Mouse (Mus musculus) forebrain, embryonic 13.5 days (tissue): ENCODE data around the gene Rdh19. TPM values are rescaled to one million over a fixed set of nuclear protein-coding genes. Genes with fewer than 3 reads are reported as not detected.
"Not testable (repeated sequence)": the region's sequence is repeated elsewhere in the genome, so short reads cannot be mapped to it uniquely, and the experiment has no call there.

Source experiments
- ATAC-seq: fragments of 200-750 bp; cut with Nextera tagmentation; 2 replicates; pipeline ENCODE4 v1.8.0; 2017
- H3K27ac ChIP-seq: fragments of 300-500 bp; sonication (generic); 2 replicates; pipeline ENCODE4 v1.5.1; 2015; ENCODE audit warnings: inconsistent platforms, mild to moderate bottlenecking, moderate library complexity
- H3K27me3 ChIP-seq: fragments of 300-500 bp; sonication (generic); 2 replicates; pipeline ENCODE4 v1.6.1; 2015; ENCODE audit warnings: mild to moderate bottlenecking, inconsistent platforms
- H3K36me3 ChIP-seq: fragments of 300-500 bp; sonication (generic); 2 replicates; pipeline ENCODE4 v1.6.1; 2015; ENCODE audit warnings: mild to moderate bottlenecking, inconsistent platforms; ENCODE audit not compliant: poor library complexity, severe bottlenecking
- H3K4me1 ChIP-seq: fragments of 300-500 bp; sonication (generic); 2 replicates; pipeline ENCODE4 v1.6.1; 2015; ENCODE audit warnings: inconsistent platforms
- H3K4me2 ChIP-seq: fragments of 300-500 bp; sonication (generic); 2 replicates; pipeline ENCODE4 v1.6.1; 2015; ENCODE audit warnings: inconsistent platforms, mild to moderate bottlenecking, moderate library complexity
- H3K4me3 ChIP-seq: fragments of 300-500 bp; sonication (generic); 2 replicates; pipeline ENCODE4 v1.5.1; 2015; ENCODE audit warnings: mild to moderate bottlenecking, inconsistent platforms
- H3K9ac ChIP-seq: fragments of 300-500 bp; sonication (generic); 2 replicates; pipeline ENCODE4 v1.6.1; 2015; ENCODE audit warnings: mild to moderate bottlenecking, inconsistent platforms
- H3K9me3 ChIP-seq: fragments of 300-500 bp; sonication (generic); replicated peaks from 2 replicates; pipeline ENCODE4 v1.6.1; 2016; ENCODE audit warnings: inconsistent platforms
- WGBS: fragments of 180-500 bp; shearing (Covaris S2); methylation state at CpG from one replicate; pipeline ENCODE4 v1.1.7; 2015; 5-methylcytosine and 5-hydroxymethylcytosine counted together
- polyA plus RNA-seq: library from polyadenylated mRNA; unstranded; fragments of >200 nt; fragmentation: Nextera tagmentation; extraction: Ambion mirVana; gene quantifications from 2 replicates; pipeline ENCODE4 v1.2.1, GENCODE M21; 2015

Gene Rdh19
- not detected in 2 replicates for polyA plus RNA-seq

DNA sequence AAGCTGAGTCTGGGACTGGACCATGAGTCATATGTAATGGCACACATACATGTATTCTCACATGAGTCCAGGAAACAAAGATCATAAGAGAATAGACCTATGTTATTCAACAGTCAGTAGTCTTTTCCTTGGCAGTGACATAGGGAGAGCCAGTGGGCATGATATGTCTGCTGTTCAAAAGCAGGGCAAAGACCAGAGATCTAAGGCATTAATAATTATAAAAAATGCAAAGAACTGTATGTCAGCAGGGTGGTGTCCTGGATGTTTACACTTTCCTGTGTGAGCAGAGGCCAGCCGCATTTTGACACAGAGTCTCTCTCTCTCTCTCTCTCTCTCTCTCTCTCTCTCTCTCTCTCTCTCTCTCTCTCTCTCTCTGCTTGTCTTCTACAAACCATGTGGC lies at the start of gene Rdh19:
TSS of gene Rdh19 (plus strand) at position 301 of the 400 bp plus-strand sequence.
- Histone ChIP-seq H3K27ac (no peak within 1 kb of the TSS), H3K9ac (no peak within 1 kb of the TSS), H3K9me3 (no peaks in the 10 kb centered on the region), H3K4me2 (no peak within 1 kb of the TSS), H3K4me1 (no peaks in the 10 kb centered on the region), H3K4me3 (no peak within 1 kb of the TSS), H3K36me3 (no peaks in the 10 kb centered on the region), H3K27me3 (no peaks in the 10 kb centered on the region)
- no peak for ATAC-seq
- 73% methylated on average over 1 of the region's 1 CpGs for WGBS

DNA sequence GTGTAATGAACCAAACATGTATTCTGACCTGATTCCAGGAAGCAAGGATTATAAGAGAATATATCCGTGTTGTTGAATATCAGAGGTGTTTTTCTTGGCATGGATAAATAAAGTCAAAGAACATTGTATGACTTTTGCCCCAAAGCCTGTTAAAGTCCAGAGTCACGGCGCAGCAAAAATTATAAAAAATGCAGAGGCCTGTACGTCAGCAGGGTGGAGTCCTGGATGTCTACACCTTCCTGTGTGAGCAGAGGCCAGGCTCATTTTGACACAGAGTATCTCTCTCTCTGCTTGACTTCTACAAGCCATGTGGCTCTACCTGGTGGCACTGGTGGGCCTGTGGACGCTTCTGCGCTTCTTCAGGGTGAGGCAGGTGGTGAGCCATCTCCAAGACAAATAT lies 48.8 kb upstream of the Rdh19 start, which contains the start of gene Rdh16:
TSS of gene Rdh16 (plus strand) at position 262 of the 400 bp plus-strand sequence.
- no peak within 1 kb of the TSS for H3K9ac ChIP-seq
- no peak within 1 kb of the TSS for H3K4me2 ChIP-seq
- H3K4me1 ChIP-seq = no peaks in the 10 kb centered on the region
- no peak within 1 kb of the TSS for H3K4me3 ChIP-seq
- H3K27me3 ChIP-seq = no peaks in the 10 kb centered on the region
- peaks cover 3% of the 10 kb centered on the region; the same call in 1 of the 2 replicates for H3K9me3 ChIP-seq
- H3K36me3 ChIP-seq = no peaks in the 10 kb centered on the region
- no peak for ATAC-seq
- 93% methylated on average over 6 of the region's 6 CpGs for WGBS
- H3K27ac ChIP-seq = no peak within 1 kb of the TSS

DNA sequence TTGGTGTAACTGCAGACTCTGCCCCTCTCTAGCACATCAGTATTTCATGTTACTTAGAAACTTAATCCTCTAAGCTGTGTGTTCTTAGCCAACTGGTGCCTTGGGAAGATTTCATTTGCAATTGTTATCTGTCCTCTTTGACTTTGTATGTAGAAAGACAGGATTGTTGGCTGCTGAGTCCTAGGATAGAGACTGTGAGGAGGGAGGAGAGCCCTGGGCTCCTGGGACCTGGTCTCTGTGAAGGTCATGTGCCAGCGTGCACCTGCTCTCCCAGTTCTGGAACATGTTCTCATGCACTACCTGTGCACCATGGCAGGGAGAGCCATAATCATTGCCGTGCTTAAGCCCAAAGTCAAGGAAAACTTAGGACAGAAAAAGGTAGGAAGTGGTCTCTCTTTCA lies 48.1 kb upstream of the Rdh19 start:
- Histone ChIP-seq H3K9ac (no peak overlapping the region), H3K4me3 (no peak overlapping the region), H3K4me1 (no peaks in the 10 kb centered on the region), H3K27me3 (no peaks in the 10 kb centered on the region), H3K27ac (no peak overlapping the region), H3K4me2 (no peak overlapping the region), H3K36me3 (no peaks in the 10 kb centered on the region), H3K9me3 (peaks cover 2% of the 10 kb centered on the region; the same call in 1 of the 2 replicates)
- no peak for ATAC-seq
- 91% methylated on average over 2 of the region's 2 CpGs for WGBS

DNA sequence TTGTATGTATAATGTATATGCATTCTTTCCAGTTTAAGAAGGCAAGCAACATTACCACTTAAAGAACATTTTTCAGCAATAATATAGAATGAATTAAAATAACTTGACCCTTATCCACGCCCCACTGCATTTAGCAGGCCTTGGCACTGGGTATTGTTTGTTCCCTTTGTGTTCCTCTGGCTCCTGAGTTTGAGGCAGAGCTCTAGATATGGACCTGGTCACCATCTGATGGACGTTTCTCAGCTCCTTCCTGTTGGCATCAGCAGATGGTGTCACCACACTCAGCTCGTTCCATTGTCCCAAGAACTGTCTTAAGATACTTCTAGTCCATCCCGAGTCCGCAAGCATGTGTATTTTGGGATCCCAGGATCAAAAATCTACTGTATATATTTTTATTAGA lies 47.5 kb upstream of the Rdh19 start:
- no peaks in the 10 kb centered on the region for H3K4me1 ChIP-seq
- 83% methylated on average over 5 of the region's 5 CpGs for WGBS
- H3K4me3 ChIP-seq = no peak overlapping the region
- no peaks in the 10 kb centered on the region for H3K36me3 ChIP-seq
- no peak for ATAC-seq
- H3K4me2 ChIP-seq = no peak overlapping the region
- H3K9me3 ChIP-seq = no peaks in the 10 kb centered on the region
- H3K9ac ChIP-seq = no peak overlapping the region
- no peaks in the 10 kb centered on the region for H3K27me3 ChIP-seq
- H3K27ac ChIP-seq = no peak overlapping the region

DNA sequence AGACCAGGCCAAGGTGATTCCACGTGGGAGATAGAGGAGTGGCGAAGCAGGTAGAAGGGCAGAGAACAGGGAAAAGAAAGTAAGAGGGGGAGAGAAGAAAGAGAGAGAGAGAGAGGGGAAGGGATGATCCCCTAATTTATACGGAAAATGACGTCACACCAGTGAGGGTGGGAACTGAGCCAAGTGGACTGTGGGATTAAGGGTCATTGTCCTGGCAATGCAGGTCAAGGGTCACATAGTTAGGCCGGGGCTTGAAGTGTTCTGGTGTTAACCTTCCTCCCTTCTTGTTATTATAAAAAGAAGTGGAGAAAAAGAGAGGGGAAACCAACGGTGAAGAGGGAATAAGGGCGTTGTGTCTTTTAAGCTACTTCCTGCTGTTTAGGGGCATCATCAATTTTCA lies 45.3 kb upstream of the Rdh19 start:
- Histone ChIP-seq H3K9me3 (no peaks in the 10 kb centered on the region), H3K9ac (no peak overlapping the region), H3K36me3 (no peaks in the 10 kb centered on the region), H3K27ac (no peak overlapping the region), H3K4me2 (no peak overlapping the region), H3K4me1 (no peaks in the 10 kb centered on the region), H3K27me3 (no peaks in the 10 kb centered on the region), H3K4me3 (no peak overlapping the region)
- ATAC-seq = no peak
- 57% methylated on average over 7 of the region's 7 CpGs for WGBS

DNA sequence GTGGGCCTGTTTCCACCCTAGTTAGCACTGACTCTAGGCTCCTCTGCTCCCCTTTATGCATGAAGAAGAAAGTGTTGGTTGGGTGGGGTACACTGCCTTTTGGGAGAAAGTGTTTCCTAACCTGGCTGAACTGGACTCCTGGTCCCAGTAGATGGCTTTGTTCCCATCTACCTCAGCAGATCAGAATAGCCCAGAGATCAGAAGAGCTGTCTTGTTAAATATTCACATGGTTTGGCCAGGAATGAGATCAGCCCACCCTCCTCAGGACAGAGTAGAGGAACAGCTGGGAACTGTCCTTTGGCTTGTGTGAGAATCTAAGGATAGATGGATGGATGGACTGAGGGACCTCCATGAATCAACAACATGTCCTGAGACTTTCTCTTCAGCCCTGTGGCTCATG lies 33.8 kb upstream of the Rdh19 start:
- Histone ChIP-seq H3K27ac (no peak overlapping the region), H3K36me3 (no peaks in the 10 kb centered on the region), H3K9me3 (peaks cover 2% of the 10 kb centered on the region), H3K4me3 (no peak overlapping the region), H3K27me3 (no peaks in the 10 kb centered on the region), H3K4me1 (no peaks in the 10 kb centered on the region), H3K9ac (no peak overlapping the region), H3K4me2 (no peak overlapping the region)
- ATAC-seq = no peak

DNA sequence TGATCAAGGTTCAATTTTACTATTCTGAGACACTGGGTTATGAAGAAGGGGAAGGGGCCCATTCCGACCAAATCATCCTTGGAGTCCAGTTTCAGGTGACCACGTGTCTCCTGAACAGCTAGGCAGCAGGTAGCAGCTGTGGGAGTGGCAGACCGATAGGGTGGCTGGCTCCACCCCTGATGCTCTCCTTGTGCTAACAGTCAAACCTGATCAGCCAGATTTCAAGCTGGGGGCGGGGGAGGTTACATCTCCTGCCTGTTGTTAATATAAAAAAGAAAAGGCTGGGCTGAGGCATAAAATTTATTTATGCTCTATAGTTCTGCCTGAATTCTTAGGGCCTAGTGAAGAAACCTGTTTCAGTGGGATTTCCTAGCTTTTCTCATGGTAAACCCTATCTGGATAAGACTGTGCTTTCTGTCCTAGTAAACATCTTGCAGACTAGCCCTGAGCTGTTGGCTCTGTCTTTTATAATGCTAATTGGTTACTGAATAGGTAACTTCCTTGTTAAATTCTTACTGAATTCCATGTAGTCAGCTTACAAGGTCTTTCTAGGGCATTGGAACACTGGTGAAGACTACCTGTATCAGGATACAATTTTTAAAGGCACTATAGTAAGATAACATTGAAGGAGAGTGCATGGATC lies 32.3 kb upstream of the Rdh19 start:
- H3K9ac ChIP-seq, H3K27me3 ChIP-seq, H3K36me3 ChIP-seq, H3K4me1 ChIP-seq, H3K4me2 ChIP-seq, H3K27ac ChIP-seq, H3K9me3 ChIP-seq, ATAC-seq, H3K4me3 ChIP-seq: not testable (repeated sequence)
- 83% methylated on average over 4 of the region's 4 CpGs for WGBS

DNA sequence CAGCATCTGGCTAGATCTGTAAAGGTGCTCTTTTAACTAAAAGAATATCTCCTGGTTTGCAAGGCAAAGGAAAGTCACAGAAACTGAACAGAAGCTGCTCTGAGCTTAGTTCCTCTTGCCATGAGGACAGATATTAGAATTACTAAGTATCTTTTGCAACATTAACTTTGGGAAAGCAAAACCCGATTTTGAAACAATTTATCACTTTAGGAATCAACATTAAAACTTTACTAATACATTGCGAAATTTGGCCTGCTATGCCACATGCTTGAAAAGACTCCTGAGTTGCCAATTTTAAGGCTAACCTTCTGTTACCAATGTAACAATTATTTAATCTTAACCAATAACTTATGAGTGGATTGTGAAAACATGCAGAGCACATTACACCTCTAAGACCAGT lies 27.9 kb upstream of the Rdh19 start:
- not testable (repeated sequence) for H3K27ac ChIP-seq, H3K4me2 ChIP-seq, H3K27me3 ChIP-seq, H3K9me3 ChIP-seq, H3K4me3 ChIP-seq, H3K36me3 ChIP-seq, H3K4me1 ChIP-seq, H3K9ac ChIP-seq, ATAC-seq
- WGBS = 88% methylated on average over 2 of the region's 2 CpGs

DNA sequence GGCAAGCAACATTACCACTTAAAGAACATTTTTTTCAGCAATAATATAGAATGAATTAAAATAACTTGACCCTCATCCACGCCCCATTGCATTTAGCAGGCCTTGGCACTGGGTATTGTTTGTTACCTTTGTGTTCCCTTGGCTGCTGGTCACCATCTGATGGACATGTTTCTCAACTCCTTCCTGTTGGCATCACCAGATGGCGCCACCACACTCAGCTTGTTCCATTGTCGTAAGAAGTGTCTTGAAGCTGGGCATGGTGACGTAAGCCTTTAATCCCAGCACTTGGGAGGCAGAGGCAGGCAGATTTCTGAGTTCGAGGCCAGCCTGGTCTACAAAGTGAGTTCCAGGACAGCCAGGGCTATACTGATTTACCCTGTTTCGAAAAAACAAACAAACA lies 24.3 kb upstream of the Rdh19 start:
- H3K9me3 ChIP-seq = peaks cover 4% of the 10 kb centered on the region; the same call in 1 of the 2 replicates
- H3K27me3 ChIP-seq = no peaks in the 10 kb centered on the region
- no peak overlapping the region for H3K4me2 ChIP-seq
- no peaks in the 10 kb centered on the region for H3K36me3 ChIP-seq
- no peaks in the 10 kb centered on the region for H3K4me1 ChIP-seq
- no peak overlapping the region for H3K9ac ChIP-seq
- 83% methylated on average over 6 of the region's 6 CpGs for WGBS
- ATAC-seq = no peak
- no peak overlapping the region for H3K4me3 ChIP-seq
- H3K27ac ChIP-seq = no peak overlapping the region

DNA sequence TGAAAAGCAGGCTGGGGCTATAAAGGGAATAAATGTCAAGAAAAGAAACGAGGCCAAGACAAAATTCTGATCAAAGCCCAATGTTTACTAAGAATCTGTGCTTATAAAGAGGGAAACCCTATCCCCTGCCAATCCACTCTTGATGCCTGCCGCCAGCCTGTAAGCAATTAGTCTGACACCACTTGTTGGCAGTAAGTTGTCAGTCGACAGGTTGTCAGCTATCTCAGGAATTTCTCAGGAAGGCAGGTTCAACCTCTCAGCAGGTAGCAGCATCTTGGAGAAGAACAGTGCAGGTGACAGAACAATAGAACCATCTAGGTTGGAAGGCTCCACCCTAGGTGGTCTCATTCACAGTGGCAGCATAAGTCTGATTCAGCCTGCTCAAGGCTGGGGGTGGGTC lies 20.6 kb upstream of the Rdh19 start:
- ATAC-seq = no peak
- no peak overlapping the region for H3K4me3 ChIP-seq
- 60% methylated on average over 3 of the region's 3 CpGs for WGBS

DNA sequence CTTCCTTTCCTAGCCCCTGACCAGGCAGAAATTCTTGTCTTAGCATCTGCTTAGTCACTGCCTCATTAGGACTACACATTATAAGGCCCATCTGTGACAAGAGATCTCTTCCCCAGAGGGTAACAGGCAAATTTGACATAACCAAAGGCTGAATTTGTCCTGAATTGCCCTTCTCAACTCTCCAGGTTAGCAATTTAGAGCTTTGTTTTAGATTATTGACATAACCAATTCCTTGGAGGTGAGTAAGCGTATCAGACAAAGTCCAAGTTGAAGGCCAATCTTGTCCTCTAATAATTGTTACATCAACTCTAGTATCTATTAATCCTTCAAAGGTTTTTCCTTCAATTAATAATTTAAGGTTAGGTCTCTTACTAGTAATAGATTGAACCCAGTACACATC lies 15.5 kb upstream of the Rdh19 start:
- H3K27me3 ChIP-seq, H3K4me2 ChIP-seq, H3K4me3 ChIP-seq, ATAC-seq, H3K4me1 ChIP-seq, H3K27ac ChIP-seq, H3K9ac ChIP-seq, H3K36me3 ChIP-seq, H3K9me3 ChIP-seq: not testable (repeated sequence)
- WGBS = 96% methylated on average over 1 of the region's 1 CpGs

More for the DNA sequence above, 20.6 kb upstream of the Rdh19 start:
- no peaks in the 10 kb centered on the region for H3K9me3 ChIP-seq
- no peak overlapping the region for H3K9ac ChIP-seq
- no peak overlapping the region for H3K27ac ChIP-seq
- H3K4me1 ChIP-seq = no peaks in the 10 kb centered on the region
- no peak overlapping the region for H3K4me2 ChIP-seq
- H3K36me3 ChIP-seq = no peaks in the 10 kb centered on the region
- no peaks in the 10 kb centered on the region for H3K27me3 ChIP-seq

DNA sequence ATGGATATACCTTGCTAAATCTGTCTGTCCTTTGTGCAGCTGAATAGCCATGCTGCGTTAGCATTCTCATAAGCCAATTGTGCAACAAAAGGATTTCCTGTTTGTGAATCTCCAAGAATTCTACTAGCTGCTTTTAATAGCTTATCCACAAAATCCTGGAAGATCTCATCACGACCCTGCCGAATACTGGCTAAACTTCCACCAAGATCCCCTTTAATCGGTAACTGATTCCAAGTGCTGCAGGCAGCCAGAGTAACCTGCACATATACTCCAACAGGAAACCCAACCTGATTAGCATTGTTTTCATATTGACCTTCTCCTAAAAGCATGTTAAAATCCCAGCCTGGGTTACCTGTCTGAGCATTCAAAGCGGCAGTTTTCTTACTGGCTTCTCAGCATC lies 14.4 kb upstream of the Rdh19 start:
- H3K27ac ChIP-seq = no peak overlapping the region
- H3K4me3 ChIP-seq = no peak overlapping the region
- no peaks in the 10 kb centered on the region for H3K4me1 ChIP-seq
- no peaks in the 10 kb centered on the region for H3K36me3 ChIP-seq
- H3K9me3 ChIP-seq = no peaks in the 10 kb centered on the region
- H3K9ac ChIP-seq = no peak overlapping the region
- 83% methylated on average over 5 of the region's 5 CpGs for WGBS
- no peak overlapping the region for H3K4me2 ChIP-seq
- no peaks in the 10 kb centered on the region for H3K27me3 ChIP-seq
- no peak for ATAC-seq

DNA sequence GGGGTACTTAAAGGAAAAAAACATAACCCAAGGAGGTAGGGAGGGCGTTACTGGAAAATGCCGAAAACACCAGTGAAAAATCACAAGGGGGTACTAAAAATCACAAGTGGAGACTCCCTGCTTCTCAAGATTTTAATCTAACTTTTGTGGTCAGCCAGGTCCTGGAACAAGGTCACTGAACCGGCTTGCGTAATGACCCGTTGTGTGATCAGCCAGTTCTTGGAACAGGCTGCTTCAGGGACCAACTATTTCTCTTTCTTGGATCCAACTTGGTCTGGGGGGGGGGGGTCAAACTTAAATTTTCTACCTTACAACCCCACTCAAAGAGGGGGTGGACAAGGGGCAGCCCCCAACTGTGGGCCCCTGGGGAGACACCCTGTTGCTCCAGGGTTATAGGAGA lies 11.9 kb upstream of the Rdh19 start:
- not testable (repeated sequence) for H3K27ac ChIP-seq, H3K4me3 ChIP-seq, H3K4me2 ChIP-seq, H3K36me3 ChIP-seq, H3K9me3 ChIP-seq, H3K9ac ChIP-seq, H3K27me3 ChIP-seq, ATAC-seq, H3K4me1 ChIP-seq
- 94% methylated on average over 5 of the region's 5 CpGs for WGBS
